Mouse (Mus musculus) bone marrow, adult 2 months (tissue): ENCODE measurements at regions not wholly inside any gene's neighbourhood (a gene's known extent, or its start where the extent isn't known, plus 50 kb on each side); places are given as distances from the start of the nearest gene placed in this dataset.

Experiments used
- CTCF ChIP-seq: fragments of 200-500 bp; IDR thresholded peaks from 2 replicates; pipeline ENCODE4 v1.5.1; 2011; ENCODE audit warnings: low read length, control low read depth; ENCODE audit not compliant: control insufficient read depth, insufficient read depth
- POLR2A ChIP-seq: fragments of 200-500 bp; IDR thresholded peaks from 2 replicates; pipeline ENCODE4 v1.6.1; 2011; ENCODE audit warnings: low read depth, mild to moderate bottlenecking, control low read depth, low read length, borderline replicate concordance; ENCODE audit not compliant: control insufficient read depth

DNA sequence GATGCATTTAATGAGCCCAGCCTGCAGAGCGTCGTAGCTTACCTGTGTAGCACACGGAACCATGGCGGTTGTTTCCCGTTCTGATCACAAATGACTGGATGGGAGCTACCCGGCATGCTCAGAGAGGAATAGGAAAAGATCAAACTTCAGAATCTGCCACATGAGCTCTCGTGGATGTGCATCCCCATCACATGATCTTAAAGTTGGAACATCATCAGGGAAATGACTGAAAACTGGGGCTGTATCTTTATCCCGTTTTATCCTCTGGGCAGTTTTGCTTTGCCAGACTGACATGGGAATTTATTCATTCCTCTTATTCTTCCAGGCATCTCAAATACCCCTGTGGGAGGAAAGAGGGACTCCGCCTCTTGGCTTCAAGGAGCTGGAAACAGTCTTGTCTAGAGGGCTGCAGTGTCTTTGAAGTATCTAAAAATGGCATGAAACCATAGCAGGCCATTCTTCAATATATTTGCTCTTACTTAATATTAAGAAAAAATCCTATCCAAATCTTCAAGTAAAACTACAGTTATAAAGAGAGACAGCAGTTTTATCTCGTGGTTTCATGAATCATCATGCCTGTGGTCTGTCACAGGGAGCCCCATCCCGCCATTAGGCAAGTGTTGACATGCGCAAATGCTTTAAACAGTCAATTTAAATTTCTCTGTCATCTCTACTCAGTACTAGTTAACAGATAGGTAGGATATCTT lies 339.4 kb downstream of the Foxo1 start:
- TF ChIP-seq CTCF (no peak), POLR2A (no peak)
